Comparison of ENCODE assay signal across 11 mouse cellular contexts in the genomic region with DNA sequence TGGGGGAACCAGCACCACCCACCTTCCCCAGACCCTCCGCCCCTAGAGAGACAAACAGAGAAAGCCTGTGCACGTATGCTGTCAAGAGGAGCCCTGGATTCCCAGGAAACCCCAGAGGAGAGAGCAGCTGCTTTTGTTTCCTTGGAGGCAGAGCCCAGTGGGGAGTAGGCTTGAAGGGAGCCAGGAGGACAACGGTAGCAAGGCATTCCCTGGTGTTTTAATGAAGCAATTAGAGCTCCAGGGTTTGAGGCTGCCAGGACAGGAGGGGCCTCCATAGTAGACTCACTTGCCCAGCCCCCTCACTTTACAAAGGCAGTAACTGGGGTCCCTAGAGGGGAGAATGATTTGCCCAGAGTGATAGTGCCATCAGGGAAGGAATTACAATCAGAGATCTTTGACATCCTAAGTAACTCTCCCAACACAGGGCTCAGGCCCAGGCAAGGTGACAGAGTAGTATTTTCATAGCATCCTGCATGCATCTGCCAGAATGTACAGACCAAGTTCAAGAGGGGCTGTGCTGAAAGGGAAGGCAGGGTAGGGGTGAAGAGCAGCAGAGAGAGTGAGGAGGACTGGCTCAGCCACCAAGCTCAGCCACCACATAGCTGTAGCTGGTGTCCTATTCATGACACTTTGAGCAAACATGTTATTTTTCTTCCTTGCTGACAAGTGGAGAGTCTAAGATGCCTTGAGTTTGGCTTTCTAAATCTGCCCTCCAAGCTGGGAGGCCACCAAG.
DNase-seq lines count a peak whose midpoint lies in the region; ATAC-seq and TF ChIP-seq lines count a peak whose summit lies in the region.
"Had no signal": no experiment of that assay in that cellular context is flagged by ENCODE, and none has a peak within 500 bp of the region (broad histone marks: within the 10 kb centered on the region; RNA-seq: fewer than 3 reads in every experiment).

No protein-coding gene starts in this region.

- no peak for TF ChIP-seq CTCF in forebrain, postnatal 0 days (IDR thresholded peaks at IDR 0.05; ENCODE audit: low read depth)

- H3K4me2 ChIP-seq in forebrain, postnatal 0 days (ENCODE audit: low read depth): no peak overlapping the region
- H3K4me2 ChIP-seq in limb, embryonic 11.5 days (ENCODE audit: low read depth, severe bottlenecking): 0 out of 2 replicates have a peak overlapping the region, but pooled peaks have one; percentile 4
- no peak overlapping the region for H3K4me2 ChIP-seq in liver, embryonic 11.5 days

- ATAC-seq in forebrain, postnatal 0 days: peak; percentile 91
- peak; percentile 47; the same call in 1 of the 2 replicates for ATAC-seq in limb, embryonic 11.5 days (ENCODE audit: insufficient number of reproducible peaks, low FRiP score, low TSS enrichment, low read depth)
- no peak; the same call in 1 of the 2 replicates for ATAC-seq in liver, embryonic 11.5 days (replicated peaks; ENCODE audit: low FRiP score)

- peaks cover 2% of the 10 kb centered on the region; the same call in 1 of the 2 replicates for H3K4me1 ChIP-seq in forebrain, postnatal 0 days (ENCODE audit: insufficient read depth)
- peaks cover 6% of the 10 kb centered on the region; the same call in 1 of the 2 replicates for H3K4me1 ChIP-seq in limb, embryonic 11.5 days (ENCODE audit: control insufficient read depth, insufficient read depth, low read length)
- H3K4me1 ChIP-seq in liver, embryonic 11.5 days (replicated peaks; ENCODE audit: control insufficient read depth, insufficient read depth, low read length): no peaks in the 10 kb centered on the region

- H3K9me3 ChIP-seq in forebrain, postnatal 0 days (ENCODE audit: low read length): no peaks in the 10 kb centered on the region
- H3K9me3 ChIP-seq in limb, embryonic 11.5 days (ENCODE audit: control insufficient read depth, low read length): no peaks in the 10 kb centered on the region
- no peaks in the 10 kb centered on the region for H3K9me3 ChIP-seq in liver, embryonic 11.5 days (ENCODE audit: control insufficient read depth, low read length)

- no peak overlapping the region for H3K9ac ChIP-seq in forebrain, postnatal 0 days
- H3K9ac ChIP-seq in limb, embryonic 11.5 days (ENCODE audit: low read length): peak overlapping the region; percentile 17; the same call in 1 of the 2 replicates
- no peak overlapping the region for H3K9ac ChIP-seq in liver, embryonic 11.5 days (ENCODE audit: low read depth, low read length)

- WGBS in forebrain, postnatal 0 days: 11% methylated on average over 3 of the region's 3 CpGs
- WGBS in limb, embryonic 11.5 days: 13% methylated on average over 3 of the region's 3 CpGs
- 24% methylated on average over 3 of the region's 3 CpGs for WGBS in liver, embryonic 11.5 days

- no peaks in the 10 kb centered on the region for H3K27me3 ChIP-seq in forebrain, postnatal 0 days (ENCODE audit: insufficient read depth, low read length)
- no peaks in the 10 kb centered on the region for H3K27me3 ChIP-seq in limb, embryonic 11.5 days (ENCODE audit: control insufficient read depth, insufficient read depth, low read length)
- H3K27me3 ChIP-seq in liver, embryonic 11.5 days (replicated peaks; ENCODE audit: control insufficient read depth, insufficient read depth, low read length): no peaks in the 10 kb centered on the region

- peak overlapping the region; percentile 21; the same call in 1 of the 2 replicates for H3K27ac ChIP-seq in forebrain, postnatal 0 days (ENCODE audit: low read depth, low read length)
- 0 out of 2 replicates have a peak overlapping the region, but pooled peaks have one; percentile 5 for H3K27ac ChIP-seq in limb, embryonic 11.5 days (replicated peaks; ENCODE audit: low read depth, low read length)
- no peak overlapping the region for H3K27ac ChIP-seq in liver, embryonic 11.5 days (ENCODE audit: low read depth, low read length)

- no peak overlapping the region for H3K4me3 ChIP-seq in forebrain, postnatal 0 days (ENCODE audit: low read depth, low read length)
- H3K4me3 ChIP-seq in limb, embryonic 11.5 days (ENCODE audit: low read depth, low read length): no peak overlapping the region
- no peak overlapping the region for H3K4me3 ChIP-seq in liver, embryonic 11.5 days (ENCODE audit: low read depth, low read length)

- DNase-seq in right cerebral cortex, adult 18-20 months: peak; percentile 10
- no peak for DNase-seq in right cerebral cortex, postnatal 25 days
- DNase-seq in forebrain, postnatal 0 days: peak; percentile 49
- DNase-seq in limb, embryonic 11.5 days (ENCODE audit: low spot score): peak; percentile 32
- peak; percentile 8 for DNase-seq in right cerebral cortex, postnatal 14 days
- no peak for DNase-seq in urinary bladder, adult 18-20 months (ENCODE audit: low spot score in 2 of 2)
- DNase-seq in lung, postnatal 14 days: no peak
- DNase-seq in liver, embryonic 11.5 days (ENCODE audit: low spot score): no peak
- DNase-seq: gastrocnemius, postnatal 14 days; lung, adult 18-20 months had no signal

- H3K36me3 ChIP-seq in forebrain, postnatal 0 days (ENCODE audit: insufficient read depth): no peaks in the 10 kb centered on the region
- no peaks in the 10 kb centered on the region for H3K36me3 ChIP-seq in limb, embryonic 11.5 days (ENCODE audit: control insufficient read depth, insufficient read depth, low read length)
- H3K36me3 ChIP-seq in liver, embryonic 11.5 days (ENCODE audit: control insufficient read depth, insufficient read depth, low read length): no peaks in the 10 kb centered on the region
- H3K36me3 ChIP-seq: G1E had no signal

Comparison
In these comparisons a context has a peak if more than half of its experiments do, and no peak if none do; other contexts are left out.
1. DNase-seq: peak in right cerebral cortex, adult 18-20 months (single experiment), forebrain, postnatal 0 days (single experiment), limb, embryonic 11.5 days (single experiment) and right cerebral cortex, postnatal 14 days (single experiment); none in right cerebral cortex, postnatal 25 days (single experiment), urinary bladder, adult 18-20 months (0 of 2), lung, postnatal 14 days (single experiment) and liver, embryonic 11.5 days (single experiment).